Mouse (Mus musculus) layer of hippocampus, adult 11-12 months (tissue): ENCODE measurements around the gene Mpped1.
A peak's percentile ranks its signal among the peaks of the same experiment; 100 is the strongest.

Experiments
- DNase-seq: peaks from one replicate; pipeline ENCODE4 v3.0.0; 2022; ENCODE audit warnings: low spot score

Mpped1 gene

GRCm38 (mm10) chr15:83796924-83797323 is 17.7 kb downstream of the Mpped1 start:
- no peak for DNase-seq

- DNase-seq = no peak
Observed at GRCm38 (mm10) chr15:83798964-83799363, 19.7 kb downstream of the Mpped1 start.

- DNase-seq = no peak
Observed at GRCm38 (mm10) chr15:83801011-83801410, 21.7 kb downstream of the Mpped1 start.

GRCm38 (mm10) chr15:83814106-83814505 is 34.8 kb downstream of the Mpped1 start:
- no peak for DNase-seq

GRCm38 (mm10) chr15:83828011-83828410 is 48.7 kb downstream of the Mpped1 start:
- DNase-seq = peak; percentile 51

- DNase-seq = no peak
Observed at GRCm38 (mm10) chr15:83829226-83829625, 50.0 kb downstream of the Mpped1 start.

GRCm38 (mm10) chr15:83832265-83832664 is 53.0 kb downstream of the Mpped1 start:
- DNase-seq = no peak

GRCm38 (mm10) chr15:83840950-83841719 is 61.9 kb downstream of the Mpped1 start:
- peak; percentile 39 for DNase-seq

GRCm38 (mm10) chr15:83842419-83842818 is 63.2 kb downstream of the Mpped1 start:
- no peak for DNase-seq

GRCm38 (mm10) chr15:83842915-83843789 is 63.9 kb downstream of the Mpped1 start:
- no peak for DNase-seq

GRCm38 (mm10) chr15:83845734-83846133 is 66.5 kb downstream of the Mpped1 start:
- no peak for DNase-seq

GRCm38 (mm10) chr15:83846592-83846991 is 67.3 kb downstream of the Mpped1 start:
- no peak for DNase-seq

GRCm38 (mm10) chr15:83847512-83847911 is 68.2 kb downstream of the Mpped1 start:
- no peak for DNase-seq

GRCm38 (mm10) chr15:83848193-83848592 is 68.9 kb downstream of the Mpped1 start:
- DNase-seq = no peak

- peak; percentile 59 for DNase-seq
Observed at GRCm38 (mm10) chr15:83853400-83853811, 74.1 kb downstream of the Mpped1 start.

- DNase-seq = peak; percentile 79
Observed at GRCm38 (mm10) chr15:83857129-83857528, 77.9 kb downstream of the Mpped1 start.

GRCm38 (mm10) chr15:83865626-83866025 is 86.4 kb downstream of the Mpped1 start:
- no peak for DNase-seq

GRCm38 (mm10) chr15:83870936-83871335 is 91.7 kb downstream of the Mpped1 start:
- DNase-seq = no peak

- no peak for DNase-seq
Observed at GRCm38 (mm10) chr15:83877155-83877866, 98.0 kb downstream of the Mpped1 start.

- no peak for DNase-seq
Observed at GRCm38 (mm10) chr15:83877898-83878297, 98.6 kb downstream of the Mpped1 start.

GRCm38 (mm10) chr15:83879845-83880244 is 100.6 kb downstream of the Mpped1 start:
- DNase-seq = no peak

- DNase-seq = no peak
Observed at GRCm38 (mm10) chr15:83883821-83884220, 104.6 kb downstream of the Mpped1 start.
